Mouse (Mus musculus) testis, adult 2 months (tissue): ENCODE results near the gene Olfml2b.

Experiments
- CTCF ChIP-seq: fragments of 200-500 bp; IDR thresholded peaks from 2 replicates; pipeline ENCODE4 v1.5.1; 2012; ENCODE audit warnings: low read depth, mild to moderate bottlenecking, inconsistent platforms, low read length, moderate library complexity; ENCODE audit not compliant: control insufficient read depth, insufficient read depth, insufficient replicate concordance
- POLR2A ChIP-seq: fragments of 200-500 bp; IDR thresholded peaks from 2 replicates; pipeline ENCODE4 v1.6.1; 2012; ENCODE audit warnings: low read depth, mild to moderate bottlenecking, inconsistent platforms, low read length, moderate library complexity; ENCODE audit not compliant: control insufficient read depth

DNA sequence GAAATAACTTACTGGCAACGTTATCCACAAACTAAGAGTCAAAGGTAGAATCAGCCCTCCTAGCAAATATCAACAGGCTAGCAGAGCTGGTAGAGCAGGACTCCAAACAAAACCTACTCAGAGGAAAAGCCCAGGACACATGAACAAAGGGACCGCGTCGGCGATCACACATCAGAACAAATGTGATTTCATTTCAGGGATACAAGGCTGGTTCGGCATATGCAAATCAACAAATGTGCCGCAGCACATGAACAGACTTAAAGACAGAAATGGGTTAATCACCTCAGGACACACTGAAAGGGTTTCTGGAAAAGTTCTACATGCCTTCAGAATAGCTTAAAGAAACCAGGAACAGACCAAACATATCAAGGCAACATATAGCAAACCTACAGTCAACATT lies 67.4 kb downstream of the Olfml2b start:
- TF ChIP-seq CTCF (no peak), POLR2A (no peak)
